Mouse (Mus musculus): ENCODE measurements around the gene Gm27029. TPM values are rescaled to one million over a fixed set of nuclear protein-coding genes. Genes with fewer than 3 reads are reported as not detected.

Gene Gm27029
- polyA plus RNA-seq, 1 experiment from 2014 or later: 1.5 TPM

DNA sequence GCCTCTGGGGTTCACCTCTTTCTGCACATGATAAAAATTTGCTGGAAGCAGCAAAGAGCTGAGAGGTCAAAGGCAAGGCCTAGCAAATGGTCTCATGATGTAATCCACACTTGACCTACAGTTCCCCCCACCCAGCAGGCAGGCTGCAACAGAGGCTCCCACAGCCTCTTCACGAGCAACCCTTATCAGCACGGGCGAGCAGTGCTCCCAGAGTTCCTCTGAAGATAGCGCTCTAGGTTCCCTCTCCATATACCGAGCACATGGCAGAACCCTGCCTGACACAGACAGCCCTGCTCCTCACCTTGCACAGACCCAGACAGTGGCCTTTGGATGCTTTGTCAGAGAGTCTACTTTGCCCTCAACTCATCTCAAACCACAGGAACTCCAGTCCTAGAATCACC is 60.1 kb downstream of the Gm27029 start:
- H3K4me3 ChIP-seq (ENCODE audit: low read depth, low read length): no peak overlapping the region
- H3K36me3 ChIP-seq (replicated peaks; ENCODE audit: insufficient read depth, low read length): no peaks in the 10 kb centered on the region
- TF ChIP-seq CTCF (IDR thresholded peaks at IDR 0.05; ENCODE audit: low read depth): no peak
- TF ChIP-seq EP300 (IDR thresholded peaks at IDR 0.05; ENCODE audit: low read depth): no peak
- peaks cover 24% of the 10 kb centered on the region for H3K4me1 ChIP-seq (ENCODE audit: insufficient read depth)
- H3K9me3 ChIP-seq (ENCODE audit: low read length): no peaks in the 10 kb centered on the region
- no peak overlapping the region for H3K4me2 ChIP-seq (ENCODE audit: low read depth, low read length)
- H3K9ac ChIP-seq (replicated peaks): 0 out of 2 replicates have a peak overlapping the region, but pooled peaks have one; percentile 16
- ATAC-seq (no peak), DNase-seq (no peak)
- 33% methylated on average over 5 of the region's 5 CpGs for WGBS (ENCODE audit: insufficient replicate concordance)
- H3K27me3 ChIP-seq (ENCODE audit: insufficient read depth, low read length): no peaks in the 10 kb centered on the region
- H3K27ac ChIP-seq (ENCODE audit: low read depth): peak overlapping the region; percentile 69

DNA sequence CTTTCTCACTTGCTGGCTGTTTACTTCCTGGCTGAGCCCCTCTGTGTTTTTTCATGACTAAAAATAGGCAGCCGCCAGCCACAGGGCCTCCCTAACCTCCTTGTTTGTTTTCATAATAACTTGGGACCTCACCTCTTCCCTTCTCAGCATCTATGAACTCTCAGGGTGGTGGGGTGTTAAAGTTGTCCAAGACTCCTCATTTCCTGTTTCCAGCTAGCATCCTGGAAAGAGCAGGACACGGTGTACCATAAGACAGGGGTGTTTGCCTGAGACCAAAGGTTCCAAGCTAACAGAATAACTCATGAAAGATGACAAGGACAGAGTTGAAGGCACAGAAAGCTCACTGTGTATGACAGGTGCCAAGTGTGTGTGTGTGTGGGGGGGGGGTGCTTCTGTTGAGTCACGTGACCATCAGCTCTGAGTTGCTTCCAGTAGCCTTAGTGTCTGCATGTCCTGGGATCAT is 63.9 kb downstream of the Gm27029 start:
- Histone ChIP-seq H3K9me3 (ENCODE audit: low read length) (no peaks in the 10 kb centered on the region), H3K36me3 (replicated peaks; ENCODE audit: insufficient read depth, low read length) (no peaks in the 10 kb centered on the region), H3K4me2 (ENCODE audit: low read depth, low read length) (no peak overlapping the region), H3K4me3 (ENCODE audit: low read depth, low read length) (no peak overlapping the region), H3K27ac (ENCODE audit: low read depth) (peak overlapping the region; percentile 91), H3K9ac (replicated peaks) (no peak overlapping the region), H3K27me3 (ENCODE audit: insufficient read depth, low read length) (no peaks in the 10 kb centered on the region), H3K4me1 (ENCODE audit: insufficient read depth) (peaks cover 24% of the 10 kb centered on the region)
- WGBS (ENCODE audit: insufficient replicate concordance): 21% methylated on average over 3 of the region's 3 CpGs
- 0 out of 2 replicates have a peak, but pooled peaks have one; percentile 3 for ATAC-seq
- TF ChIP-seq EP300 (IDR thresholded peaks at IDR 0.05; ENCODE audit: low read depth) (peak; percentile 60; the same call in 1 of the 2 replicates), CTCF (IDR thresholded peaks at IDR 0.05; ENCODE audit: low read depth) (no peak)
- no peak for DNase-seq

DNA sequence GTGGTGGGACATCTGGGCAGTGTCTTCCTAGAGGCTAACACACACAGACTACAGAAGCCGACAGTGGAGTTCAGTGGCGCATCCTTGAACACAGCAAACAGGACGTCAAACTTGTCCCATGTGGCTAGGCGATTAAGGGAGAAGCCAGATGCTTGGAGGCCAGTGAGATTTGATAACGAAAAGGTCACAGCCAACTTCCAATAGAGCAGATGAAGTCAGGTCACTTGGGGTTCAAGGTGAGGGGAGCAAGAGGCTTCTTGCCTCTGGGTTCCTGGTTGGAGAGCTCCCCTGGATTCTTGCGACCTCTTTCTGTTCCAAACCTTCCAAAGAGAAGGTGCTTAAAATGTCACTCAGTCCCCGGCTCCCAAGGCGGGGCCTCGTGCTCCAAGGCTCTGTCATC is 64.8 kb downstream of the Gm27029 start:
- Histone ChIP-seq H3K4me1 (ENCODE audit: insufficient read depth) (peaks cover 25% of the 10 kb centered on the region), H3K4me2 (ENCODE audit: low read depth, low read length) (no peak overlapping the region), H3K9ac (replicated peaks) (no peak overlapping the region), H3K27ac (ENCODE audit: low read depth) (0 out of 2 replicates have a peak overlapping the region, but pooled peaks have one; percentile 91), H3K9me3 (ENCODE audit: low read length) (no peaks in the 10 kb centered on the region), H3K27me3 (ENCODE audit: insufficient read depth, low read length) (no peaks in the 10 kb centered on the region), H3K4me3 (ENCODE audit: low read depth, low read length) (no peak overlapping the region), H3K36me3 (replicated peaks; ENCODE audit: insufficient read depth, low read length) (no peaks in the 10 kb centered on the region)
- ATAC-seq (no peak), DNase-seq (no peak)
- no peak for TF ChIP-seq EP300 (IDR thresholded peaks at IDR 0.05; ENCODE audit: low read depth)
- no peak for TF ChIP-seq CTCF (IDR thresholded peaks at IDR 0.05; ENCODE audit: low read depth)
- 68% methylated on average over 9 of the region's 9 CpGs for WGBS (ENCODE audit: insufficient replicate concordance)

DNA sequence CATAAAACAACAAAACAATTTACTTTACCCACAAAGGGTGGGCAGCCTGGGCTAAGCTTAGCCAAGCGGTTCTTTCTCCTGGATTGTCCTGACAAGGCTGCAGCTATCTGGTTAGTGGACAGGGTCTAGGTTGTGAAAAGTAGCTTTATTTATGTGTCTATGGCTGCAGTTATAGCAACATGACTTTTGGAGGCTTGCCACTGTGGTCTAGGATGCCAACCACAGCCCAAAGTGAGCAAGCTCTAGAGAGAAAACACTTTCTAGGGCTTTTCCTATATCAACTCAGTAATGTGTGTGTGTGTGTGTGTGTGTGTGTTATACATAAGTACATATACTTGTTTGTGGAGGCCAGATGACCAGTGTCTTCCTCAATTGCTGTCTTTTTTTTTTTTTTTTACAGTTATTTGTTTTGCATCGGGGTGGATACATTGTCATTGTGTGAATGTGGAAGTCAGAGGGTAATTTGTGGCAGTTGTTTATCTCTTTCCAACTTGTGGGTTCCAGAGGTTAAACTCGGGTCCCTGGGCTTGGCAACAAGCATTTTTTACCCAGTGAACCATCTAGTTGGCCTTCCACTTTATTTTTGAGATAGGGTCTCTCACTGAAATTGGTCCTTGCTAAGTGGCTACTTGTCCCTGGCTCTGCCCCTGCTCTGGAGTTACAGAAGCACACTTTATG is 67.0 kb downstream of the Gm27029 start:
- Histone ChIP-seq H3K9ac (replicated peaks) (no peak overlapping the region), H3K4me1 (ENCODE audit: insufficient read depth) (peaks cover 20% of the 10 kb centered on the region), H3K36me3 (replicated peaks; ENCODE audit: insufficient read depth, low read length) (no peaks in the 10 kb centered on the region), H3K27ac (ENCODE audit: low read depth) (no peak overlapping the region), H3K4me2 (ENCODE audit: low read depth, low read length) (no peak overlapping the region), H3K4me3 (ENCODE audit: low read depth, low read length) (no peak overlapping the region), H3K27me3 (ENCODE audit: insufficient read depth, low read length) (no peaks in the 10 kb centered on the region), H3K9me3 (ENCODE audit: low read length) (no peaks in the 10 kb centered on the region)
- TF ChIP-seq EP300 (IDR thresholded peaks at IDR 0.05; ENCODE audit: low read depth): no peak
- no peak for TF ChIP-seq CTCF (IDR thresholded peaks at IDR 0.05; ENCODE audit: low read depth)
- WGBS (ENCODE audit: insufficient replicate concordance): 45% methylated on average over 3 of the region's 3 CpGs
- DNase-seq (no peak), ATAC-seq (no peak)

Small RNA genes within 50 kb of the gene (microRNA-seq; reads per million reads assigned to microRNA genes)
- gene Mir6929: not detected

Other genes starting within 250 kb of the Gm27029 start
- 0.09 TPM in 2 replicates for gene Ccr10, start 249.4 kb downstream of the Gm27029 start, polyA plus RNA-seq (2015; fragmentation: Nextera tagmentation; extraction: Ambion mirVana)
- 4.2 and 5.0 TPM in 2 replicates for gene Ezh1, start 198.3 kb downstream of the Gm27029 start, polyA plus RNA-seq (2015; fragmentation: Nextera tagmentation; extraction: Ambion mirVana)
- gene Ramp2, start 178.8 kb downstream of the Gm27029 start, polyA plus RNA-seq (2015; fragmentation: Nextera tagmentation; extraction: Ambion mirVana): 34.8 and 38.4 TPM in 2 replicates
- gene Vps25, start 171.1 kb downstream of the Gm27029 start, polyA plus RNA-seq (2015; fragmentation: Nextera tagmentation; extraction: Ambion mirVana): 75.9 and 81.1 TPM in 2 replicates
- 1.6 and 2.2 TPM in 2 replicates for gene Wnk4, start 164.2 kb downstream of the Gm27029 start, polyA plus RNA-seq (2015; fragmentation: Nextera tagmentation; extraction: Ambion mirVana)
- 0.19 and 0.29 TPM in 2 replicates for gene Cntd1, start 145.8 kb downstream of the Gm27029 start, polyA plus RNA-seq (2015; fragmentation: Nextera tagmentation; extraction: Ambion mirVana)
- gene Coa3, start 145.7 kb downstream of the Gm27029 start, polyA plus RNA-seq (2015; fragmentation: Nextera tagmentation; extraction: Ambion mirVana): 79.9 and 86.6 TPM in 2 replicates
- 65.1 and 72.3 TPM in 2 replicates for gene Becn1, start 122.5 kb downstream of the Gm27029 start, polyA plus RNA-seq (2015; fragmentation: Nextera tagmentation; extraction: Ambion mirVana)
- 78.4 and 78.8 TPM in 2 replicates for gene Psme3, start 108.6 kb downstream of the Gm27029 start, polyA plus RNA-seq (2015; fragmentation: Nextera tagmentation; extraction: Ambion mirVana)
- gene Aoc2, start 99.7 kb downstream of the Gm27029 start, polyA plus RNA-seq (2015; fragmentation: Nextera tagmentation; extraction: Ambion mirVana): 0.44 and 0.60 TPM in 2 replicates
- 0.05 and 0.06 TPM in 2 replicates for gene Aoc3, start 94.2 kb downstream of the Gm27029 start, polyA plus RNA-seq (2015; fragmentation: Nextera tagmentation; extraction: Ambion mirVana)
- gene G6pc, start 57.2 kb downstream of the Gm27029 start, polyA plus RNA-seq (2015; fragmentation: Nextera tagmentation; extraction: Ambion mirVana): 97.9 and 206 TPM in 2 replicates
- gene Aarsd1, start 7.2 kb downstream of the Gm27029 start, polyA plus RNA-seq (2015; fragmentation: Nextera tagmentation; extraction: Ambion mirVana): 23.7 and 24.2 TPM in 2 replicates
- 4.3 and 4.4 TPM in 2 replicates for gene Rundc1, start 289 bp upstream of the Gm27029 start, polyA plus RNA-seq (2015; fragmentation: Nextera tagmentation; extraction: Ambion mirVana)
- 0.65 and 1.0 TPM in 2 replicates for gene Ptges3l, start 537 bp upstream of the Gm27029 start, polyA plus RNA-seq (2015; fragmentation: Nextera tagmentation; extraction: Ambion mirVana)
- gene Rpl27, start 17.5 kb upstream of the Gm27029 start, polyA plus RNA-seq (2015; fragmentation: Nextera tagmentation; extraction: Ambion mirVana): 205 and 213 TPM in 2 replicates
- 27.2 and 28.2 TPM in 2 replicates for gene Ifi35, start 23.6 kb upstream of the Gm27029 start, polyA plus RNA-seq (2015; fragmentation: Nextera tagmentation; extraction: Ambion mirVana)
- 1.9 and 2.0 TPM in 2 replicates for gene Rnd2, start 40.2 kb upstream of the Gm27029 start, polyA plus RNA-seq (2015; fragmentation: Nextera tagmentation; extraction: Ambion mirVana)
- 8.3 and 8.4 TPM in 2 replicates for gene Vat1, start 41.4 kb upstream of the Gm27029 start, polyA plus RNA-seq (2015; fragmentation: Nextera tagmentation; extraction: Ambion mirVana)
- 3.9 and 5.0 TPM in 2 replicates for gene Brca1, start 127.2 kb upstream of the Gm27029 start, polyA plus RNA-seq (2015; fragmentation: Nextera tagmentation; extraction: Ambion mirVana)
- gene Nbr1, start 127.4 kb upstream of the Gm27029 start, polyA plus RNA-seq (2015; fragmentation: Nextera tagmentation; extraction: Ambion mirVana): 32.8 and 35.3 TPM in 2 replicates
- 10.8 and 11.2 TPM in 2 replicates for gene Tmem106a, start 157.4 kb upstream of the Gm27029 start, polyA plus RNA-seq (2015; fragmentation: Nextera tagmentation; extraction: Ambion mirVana)
- gene Gm11634, start 174.5 kb upstream of the Gm27029 start, polyA plus RNA-seq (2015; fragmentation: Nextera tagmentation; extraction: Ambion mirVana): not detected in 2 replicates
- 7.4 and 8.4 TPM in 2 replicates for gene Rdm1, start 202.4 kb upstream of the Gm27029 start, polyA plus RNA-seq (2015; fragmentation: Nextera tagmentation; extraction: Ambion mirVana)
- 3.4 and 4.1 TPM in 2 replicates for gene Arl4d, start 240.7 kb upstream of the Gm27029 start, polyA plus RNA-seq (2015; fragmentation: Nextera tagmentation; extraction: Ambion mirVana)